Mouse (Mus musculus) CH12.LX (cell line): Measurements from ENCODE around the gene Nkd1. TPM values are rescaled to one million over a fixed set of nuclear protein-coding genes. Genes with fewer than 3 reads are reported as not detected.
A peak's percentile ranks its signal among the peaks of the same experiment; 100 is the strongest.

ENCODE experiments used
- DNase-seq: peaks from one replicate; pipeline ENCODE4 v3.0.0-alpha.2; 2013; ENCODE audit errors: extremely low read depth
- H3K27ac ChIP-seq: 2 replicates; pipeline ENCODE4 v1.5.1; 2012; ENCODE audit warnings: low read depth, mild to moderate bottlenecking, control low read depth, moderate library complexity; ENCODE audit not compliant: insufficient read depth
- H3K27me3 ChIP-seq: replicated peaks from 2 replicates; pipeline ENCODE3; 2012; ENCODE audit warnings: inconsistent platforms
- H3K36me3 ChIP-seq, 2 experiments: replicated peaks in 1 of 2; 2 replicates each; pipeline versions ENCODE3 to v1.6.1; 2012; ENCODE audit warnings: inconsistent platforms in 1 of 2, low read length in 1 of 2, mild to moderate bottlenecking in 1 of 2, mixed read lengths in 1 of 2, moderate library complexity in 1 of 2; ENCODE audit not compliant: control insufficient read depth in 1 of 2, insufficient read depth in 1 of 2
- H3K4me1 ChIP-seq, 2 experiments: 2 replicates each; pipeline ENCODE4 v1.6.1; 2012; ENCODE audit warnings: inconsistent platforms in 1 of 2, moderate library complexity in 1 of 2; ENCODE audit not compliant: insufficient read depth in 2 of 2, control insufficient read depth in 1 of 2
- H3K4me2 ChIP-seq: 2 replicates; pipeline ENCODE4 v1.6.1; 2012; ENCODE audit warnings: low read depth, mild to moderate bottlenecking, control low read depth; ENCODE audit not compliant: poor library complexity, insufficient read depth, severe bottlenecking
- H3K4me3 ChIP-seq, 3 experiments: fragments of 150-350 bp in 1 of 3; sonication (generic) in 1 of 3; replicated peaks in 1 of 3; 2 replicates each; pipeline versions ENCODE3 to v1.5.1; 2011 to 2012; ENCODE audit warnings: low read depth in 2 of 3, low read length in 2 of 3, mild to moderate bottlenecking in 2 of 3, moderate library complexity in 2 of 3, control low read depth in 1 of 3, improper control_type of control experiment in 1 of 3, inconsistent platforms in 1 of 3, mixed read lengths in 1 of 3; ENCODE audit not compliant: poor library complexity in 1 of 3
- H3K79me2 ChIP-seq: replicated peaks from 2 replicates; pipeline ENCODE4 v1.6.1; 2012; ENCODE audit warnings: mild to moderate bottlenecking, moderate library complexity; ENCODE audit not compliant: control insufficient read depth, poor library complexity, insufficient read depth, severe bottlenecking; ENCODE audit errors: extremely low read depth
- H3K9ac ChIP-seq: 2 replicates; pipeline ENCODE4 v1.6.1; 2012; ENCODE audit warnings: low read depth, mild to moderate bottlenecking, control low read depth, moderate library complexity; ENCODE audit not compliant: insufficient read depth
- H3K9me3 ChIP-seq: replicated peaks from 2 replicates; pipeline ENCODE3; 2012; ENCODE audit warnings: low read length, inconsistent platforms, mixed read lengths
- BHLHE40 ChIP-seq: IDR thresholded peaks from 2 replicates; pipeline ENCODE4 v1.6.1; 2011; ENCODE audit warnings: mild to moderate bottlenecking, low read depth, low read length, improper control_type of control experiment
- CTCF ChIP-seq, 2 experiments: IDR thresholded peaks in 1 of 2; conservative IDR thresholded peaks in 1 of 2; 2 replicates each; pipeline ENCODE4 v1.5.1; 2011 to 2012; ENCODE audit warnings: low read depth in 2 of 2, low read length in 2 of 2, improper control_type of control experiment in 1 of 2, inconsistent platforms in 1 of 2, mild to moderate bottlenecking in 1 of 2, moderate library complexity in 1 of 2
- EP300 ChIP-seq: IDR thresholded peaks from 2 replicates; pipeline ENCODE4 v1.6.1; 2011; ENCODE audit warnings: low read length, improper control_type of control experiment
- ETS1 ChIP-seq: conservative IDR thresholded peaks from 2 replicates; pipeline ENCODE4 v1.6.1; 2012; ENCODE audit warnings: low read depth, mild to moderate bottlenecking, inconsistent platforms, low read length, improper control_type of control experiment, moderate library complexity
- GABPA ChIP-seq: IDR thresholded peaks from 2 replicates; pipeline ENCODE4 v1.6.1; 2012; ENCODE audit warnings: low read depth, low read length, improper control_type of control experiment, inconsistent platforms; ENCODE audit not compliant: insufficient replicate concordance
- MAX ChIP-seq: IDR thresholded peaks from 2 replicates; pipeline ENCODE4 v1.6.1; 2011; ENCODE audit warnings: low read length, improper control_type of control experiment
- MEF2A ChIP-seq: IDR thresholded peaks from 2 replicates; pipeline ENCODE4 v1.6.1; 2014; ENCODE audit warnings: low read depth, mild to moderate bottlenecking, inconsistent platforms, low read length, improper control_type of control experiment, borderline replicate concordance
- MXI1 ChIP-seq: IDR thresholded peaks from 2 replicates; pipeline ENCODE4 v1.6.1; 2011; ENCODE audit warnings: mild to moderate bottlenecking, low read depth, low read length, improper control_type of control experiment
- MYC ChIP-seq: IDR thresholded peaks from 2 replicates; pipeline ENCODE4 v1.6.1; 2011; ENCODE audit warnings: low read depth, mild to moderate bottlenecking, improper control_type of control experiment, low read length
- POLR2A ChIP-seq: IDR thresholded peaks from 2 replicates; pipeline ENCODE4 v1.6.1; 2011; ENCODE audit warnings: low read depth, mild to moderate bottlenecking, improper control_type of control experiment, low read length
- TCF12 ChIP-seq: IDR thresholded peaks from 2 replicates; pipeline ENCODE4 v1.6.1; 2014; ENCODE audit warnings: low read depth, mild to moderate bottlenecking, inconsistent platforms, low read length, improper control_type of control experiment
- ZNF384 ChIP-seq: IDR thresholded peaks from 2 replicates; pipeline ENCODE4 v1.6.1; 2012; ENCODE audit warnings: low read depth, low read length, improper control_type of control experiment, inconsistent platforms
- dilution Hi-C: fragments of 300-500 bp; cut with MboI; formaldehyde crosslinking; loops from 2 replicates; pipeline ENCODE4 v1.14.3; 2020; ENCODE audit warnings: low sequenced_read_pairs; ENCODE audit not compliant: extremely low pct_unique_long_range_greater_than_20kb, extremely low pct_ligation_motif_present
- in situ Hi-C: fragments of 300-500 bp; cut with MboI; formaldehyde crosslinking; loops from 3 replicates; pipeline ENCODE4 v1.14.3; 2019; ENCODE audit warnings: low sequenced_read_pairs, low pct_ligation_motif_present, low pct_unique_long_range_greater_than_20kb, mixed read lengths
- polyA plus RNA-seq: library from polyadenylated mRNA; unstranded; fragments of >175 nt; gene quantifications from 2 replicates; pipeline ENCODE4 v1.2.1, GENCODE M21; 2012; ENCODE audit warnings: low read depth; ENCODE audit not compliant: insufficient read length
- total RNA-seq, 2 experiments: library from RNA; depleted of rRNA; stranded (reverse); fragments of 300-350 nt in 1 of 2; fragments of >200 nt in 1 of 2; gene quantifications; 2 replicates each; pipeline ENCODE4 v1.2.3; 2012 to 2014

Gene Nkd1
- total and polyA plus RNA-seq, 3 experiments, result 0.24 to 0.67 (median 0.30) TPM

GRCm38 (mm10) chr8:88642734-88643564 is 121.8 kb downstream of the Nkd1 start:
- H3K27me3 ChIP-seq, result no peaks in the 10 kb centered on the region
- H3K27ac ChIP-seq, result peak overlapping the region; percentile 88
- peaks cover 3% of the 10 kb centered on the region for H3K9me3 ChIP-seq
- no peaks in the 10 kb centered on the region; the same call in 1 of the 2 replicates for H3K79me2 ChIP-seq
- dilution Hi-C loops, result no loop called here
- peak; percentile 64; the same call in 1 of the 2 replicates for TF ChIP-seq MYC
- no peak for TF ChIP-seq CTCF (conservative IDR thresholded peaks at IDR 0.05 in 1 of 2, IDR thresholded peaks at IDR 0.05 in 1 of 2; ENCODE audit: low read depth in 2 of 2, low read length in 2 of 2)
- TF ChIP-seq ZNF384, result peak; percentile 87
- TF ChIP-seq ETS1, result peak; percentile 54
- 0 out of 2 replicates have a peak, but pooled peaks have one; percentile 31 for TF ChIP-seq MEF2A
- no peak for TF ChIP-seq GABPA
- TF ChIP-seq MAX, result peak; percentile 42; the same call in 1 of the 2 replicates
- TF ChIP-seq EP300, result peak; percentile 75
- TF ChIP-seq MXI1, result 0 out of 2 replicates have a peak, but pooled peaks have one; percentile 32
- TF ChIP-seq BHLHE40, result peak; percentile 31; the same call in 1 of the 2 replicates
- TF ChIP-seq POLR2A, result no peak; the same call in 1 of the 2 replicates
- peak; percentile 80 for TF ChIP-seq TCF12
- peaks cover 35 to 84% of the 10 kb centered on the region in 2 experiments for H3K4me1 ChIP-seq
- no peaks in the 10 kb centered on the region for H3K36me3 ChIP-seq
- peak overlapping the region; percentile 55; the same call in 1 of the 2 replicates for H3K4me2 ChIP-seq
- H3K9ac ChIP-seq, result peak overlapping the region; percentile 17; the same call in 1 of the 2 replicates
- in situ Hi-C loops, result no loop called here
- no peak for DNase-seq
- H3K4me3 ChIP-seq, result no peak overlapping the region

Other genes starting within 250 kb of the Nkd1 start
- 25.7 and 25.9 TPM in 2 replicates for gene Adcy7, start 249.0 kb upstream of the Nkd1 start, total RNA-seq (2012; rRNA removed)
- gene Adcy7, start 249.0 kb upstream of the Nkd1 start, total RNA-seq (2014; rRNA removed), result 25.5 and 27.0 TPM in 2 replicates
- gene Adcy7, start 249.0 kb upstream of the Nkd1 start, polyA plus RNA-seq, result 28.5 and 28.8 TPM in 2 replicates
- 46.3 and 46.6 TPM in 2 replicates for gene Brd7, start 159.2 kb upstream of the Nkd1 start, total RNA-seq (2012; rRNA removed)
- gene Brd7, start 159.2 kb upstream of the Nkd1 start, total RNA-seq (2014; rRNA removed), result 31.9 and 41.1 TPM in 2 replicates
- gene Brd7, start 159.2 kb upstream of the Nkd1 start, polyA plus RNA-seq, result 106 and 134 TPM in 2 replicates
- 112 and 117 TPM in 2 replicates for gene Snx20, start 114.8 kb downstream of the Nkd1 start, total RNA-seq (2012; rRNA removed)
- 69.1 and 69.9 TPM in 2 replicates for gene Snx20, start 114.8 kb downstream of the Nkd1 start, total RNA-seq (2014; rRNA removed)
- 93.1 and 105 TPM in 2 replicates for gene Snx20, start 114.8 kb downstream of the Nkd1 start, polyA plus RNA-seq
- 10.9 and 11.7 TPM in 2 replicates for gene Nod2, start 126.0 kb downstream of the Nkd1 start, total RNA-seq (2012; rRNA removed)
- gene Nod2, start 126.0 kb downstream of the Nkd1 start, total RNA-seq (2014; rRNA removed), result 3.5 and 4.3 TPM in 2 replicates
- 7.5 and 7.7 TPM in 2 replicates for gene Nod2, start 126.0 kb downstream of the Nkd1 start, polyA plus RNA-seq
- gene Cyld, start 175.7 kb downstream of the Nkd1 start, total RNA-seq (2012; rRNA removed), result 19.4 and 20.2 TPM in 2 replicates
- gene Cyld, start 175.7 kb downstream of the Nkd1 start, total RNA-seq (2014; rRNA removed), result 29.4 and 32.5 TPM in 2 replicates
- 22.0 and 22.1 TPM in 2 replicates for gene Cyld, start 175.7 kb downstream of the Nkd1 start, polyA plus RNA-seq